Mouse (Mus musculus): ENCODE measurements at regions not wholly inside any gene's neighbourhood (a gene's known extent, or its start where the extent isn't known, plus 50 kb on each side); places are given as distances from the start of the nearest gene placed in this dataset.

DNA sequence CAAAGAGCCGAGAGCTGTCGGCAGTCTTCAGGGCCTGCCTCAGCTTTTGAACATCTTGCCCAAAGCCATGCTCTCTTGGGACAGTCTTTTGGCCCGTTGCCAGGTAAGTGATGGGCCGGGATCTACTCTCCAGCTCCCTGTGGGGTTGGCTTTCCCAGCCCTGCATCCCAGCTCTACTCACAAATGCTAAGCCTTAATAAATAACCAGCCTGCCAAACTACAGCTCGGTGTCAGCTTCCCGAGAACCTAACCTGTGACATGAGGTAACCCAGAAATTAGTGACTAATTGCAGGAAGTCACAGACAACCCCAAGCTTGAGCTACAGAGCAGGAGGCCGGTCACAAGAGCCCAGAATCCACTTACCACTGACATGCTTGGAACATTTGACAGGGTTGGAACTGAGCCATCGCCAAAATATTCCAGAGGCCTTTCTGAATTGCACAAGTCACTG lies 159.1 kb upstream of the H2al1a start:
- POLR2A ChIA-PET: no interaction called here
- CTCF ChIA-PET: interaction anchor here in 2 of 4 experiments (0.6 to 0.7 kb wide), 2 partner anchors 18 to 271 kb away, joined by 3 to 4 read pairs; no protein-coding TSS in a partner anchor

DNA sequence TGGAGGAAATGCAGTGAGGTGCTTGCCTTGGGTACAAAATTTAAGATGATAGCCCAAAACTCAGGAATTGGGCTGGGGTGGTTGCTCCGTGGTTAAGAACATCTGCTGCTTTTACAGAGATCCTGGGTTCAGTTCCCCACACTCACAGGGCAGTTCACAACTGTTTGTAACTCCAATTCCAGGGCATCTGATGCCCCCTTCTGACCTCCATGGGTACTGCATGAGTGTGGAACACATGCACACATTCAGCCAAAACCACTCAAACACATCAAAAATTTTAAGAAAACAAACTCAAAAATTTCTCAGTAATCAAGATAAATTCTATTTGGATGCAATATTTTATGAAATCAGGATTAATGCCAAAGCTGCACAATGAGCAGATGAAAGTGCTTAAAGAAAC lies 157.8 kb upstream of the H2al1a start:
- ChIA-PET POLR2A (no interaction called here), CTCF (no interaction called here)

GRCm38 (mm10) chrX:11158416-11158815 lies 140.6 kb upstream of the H2al1a start:
- CTCF ChIA-PET: no interaction called here
- POLR2A ChIA-PET: no interaction called here

- POLR2A ChIA-PET: no interaction called here
- CTCF ChIA-PET: no interaction called here
Measured at GRCm38 (mm10) chrX:11170416-11170815, 128.6 kb upstream of the H2al1a start.

DNA sequence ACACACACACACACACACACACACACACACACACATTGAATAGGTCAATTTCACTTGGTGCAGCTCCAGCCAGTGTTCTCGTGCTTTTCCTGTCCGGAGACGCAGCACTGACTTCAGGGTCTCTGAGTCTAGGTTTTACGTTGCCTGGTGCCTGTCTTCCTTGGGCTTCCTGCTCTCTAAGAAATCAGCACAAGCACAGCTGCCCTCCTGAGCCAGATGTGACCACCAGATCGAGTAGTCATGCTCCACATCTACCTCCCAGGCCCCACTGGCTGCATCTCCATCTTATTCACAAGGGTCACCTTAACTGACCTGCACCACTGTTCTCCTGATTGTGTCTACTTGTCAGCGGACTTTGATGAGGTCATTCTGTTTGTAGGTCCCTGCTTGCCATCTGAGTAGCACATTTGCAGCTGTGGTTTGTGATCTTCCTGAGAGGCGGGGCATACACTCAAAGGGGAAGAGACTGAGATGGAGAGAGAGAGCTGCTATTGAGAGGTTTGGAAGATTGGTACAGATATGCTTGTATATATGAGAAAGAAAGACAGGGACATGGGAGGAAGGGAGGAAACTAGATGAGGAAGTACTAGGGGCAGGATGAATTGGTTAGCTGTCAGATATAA lies 118.8 kb upstream of the H2al1a start:
- POLR2A ChIA-PET: no interaction called here
- CTCF ChIA-PET: no interaction called here

DNA sequence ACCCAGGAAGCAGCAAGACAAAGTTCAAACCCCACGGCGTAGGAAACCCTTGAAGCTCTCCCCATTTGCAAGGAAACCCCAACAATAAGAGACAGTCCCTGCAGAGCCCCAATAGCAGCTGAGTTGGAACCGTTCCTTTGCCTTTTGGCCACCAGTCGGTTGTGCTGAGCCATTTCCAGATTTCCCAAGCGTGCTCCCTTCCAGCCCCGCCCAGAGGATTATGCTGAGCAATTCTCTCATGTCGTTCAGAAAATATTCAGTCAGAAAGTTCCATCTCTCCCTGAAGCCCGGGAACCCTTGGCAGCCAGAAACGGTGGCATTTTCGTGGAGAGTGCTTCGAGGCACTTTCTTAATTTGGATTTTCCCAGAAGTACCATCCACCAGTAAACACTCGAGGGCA lies 117.2 kb upstream of the H2al1a start:
- CTCF ChIA-PET: no interaction called here
- POLR2A ChIA-PET: no interaction called here

DNA sequence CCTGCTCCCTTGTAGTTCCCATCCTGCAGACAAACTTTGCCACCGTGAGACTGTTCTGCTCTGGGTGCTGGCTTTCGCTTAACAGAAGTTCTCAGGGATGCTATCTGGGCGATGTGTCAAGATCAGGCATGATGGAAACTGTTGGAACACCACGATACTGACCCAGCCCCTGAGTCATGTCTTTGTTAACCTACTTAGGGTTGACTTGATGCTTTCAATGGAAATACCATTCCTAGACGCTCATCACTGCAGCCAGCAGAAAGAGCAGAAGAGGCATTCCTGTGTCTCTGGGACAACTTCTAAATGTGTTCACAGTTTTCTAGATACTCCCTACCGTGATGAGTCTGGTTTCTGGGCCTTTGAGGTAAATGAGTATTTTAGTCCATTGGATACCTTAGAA lies 108.2 kb upstream of the H2al1a start:
- ChIA-PET CTCF (no interaction called here), POLR2A (no interaction called here)

- POLR2A ChIA-PET: no interaction called here
- CTCF ChIA-PET: no interaction called here
Measured at GRCm38 (mm10) chrX:11204135-11204534, 94.9 kb upstream of the H2al1a start.

- POLR2A ChIA-PET: no interaction called here
- CTCF ChIA-PET: interaction anchor here in 1 of 4 experiments (0.6 kb wide), 1 partner anchor 489 kb away, joined by 3 read pairs; no protein-coding TSS in a partner anchor
Measured at GRCm38 (mm10) chrX:11209895-11210294, 89.2 kb upstream of the H2al1a start.

DNA sequence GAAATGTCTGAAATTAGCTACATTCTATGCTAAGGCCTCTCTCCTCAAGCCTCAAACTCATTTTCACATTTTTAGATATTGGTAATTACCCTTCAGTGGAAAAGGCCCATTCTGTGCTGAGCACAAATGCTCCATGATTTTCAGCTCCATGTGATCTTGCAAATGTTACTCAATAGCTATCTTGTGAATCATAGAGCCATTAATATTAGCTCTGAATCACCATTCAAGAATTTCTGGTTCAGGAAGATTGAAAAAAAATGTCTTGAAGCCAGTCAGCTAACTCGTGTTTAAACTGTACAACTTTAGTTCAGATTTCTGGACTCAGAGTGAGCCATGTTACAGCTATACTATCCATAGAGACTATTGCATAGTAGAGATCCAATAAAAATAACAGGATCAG lies 86.2 kb upstream of the H2al1a start:
- ChIA-PET POLR2A (no interaction called here), CTCF (interaction anchor here in 3 of 4 experiments (0.5 to 0.8 kb wide), 3 partner anchors 17 to 158 kb away, joined by 3 to 4 read pairs (median 4); no protein-coding TSS in a partner anchor)

GRCm38 (mm10) chrX:11213492-11213891 lies 85.6 kb upstream of the H2al1a start:
- POLR2A ChIA-PET: interaction anchor here in 1 of 4 experiments (0.6 kb wide), 1 partner anchor 28 kb away, joined by 3 read pairs; no protein-coding TSS in a partner anchor
- CTCF ChIA-PET: interaction anchor here (0.5 to 1.0 kb wide), 6 partner anchors 259 to 1254 kb away, joined by 3 to 4 read pairs (median 3); no protein-coding TSS in a partner anchor

- CTCF ChIA-PET: no interaction called here
- POLR2A ChIA-PET: no interaction called here
Measured at GRCm38 (mm10) chrX:11239066-11239465, 60.0 kb upstream of the H2al1a start.

GRCm38 (mm10) chrX:11245576-11245975 lies 53.5 kb upstream of the H2al1a start:
- ChIA-PET CTCF (no interaction called here), POLR2A (no interaction called here)

All from embryonic stem cell, embryonic (primary cell).